Mouse (Mus musculus): ENCODE data around the gene Gm49661.

GRCm38 (mm10) chr8:84918646-84919045, 50.6 kb downstream of the Gm49661 start:
- no peak for TF ChIP-seq CTCF (IDR thresholded peaks at IDR 0.05)
- no peak for TF ChIP-seq EP300 (IDR thresholded peaks at IDR 0.05)
